Mouse (Mus musculus) liver, embryonic 15.5 days (tissue): ENCODE measurements around the gene Clptm1. TPM values are rescaled to one million over a fixed set of nuclear protein-coding genes. Genes with fewer than 3 reads are reported as not detected.
A peak's percentile ranks its signal among the peaks of the same experiment; 100 is the strongest.
"Not testable (repeated sequence)": the region's sequence is repeated elsewhere in the genome, so short reads cannot be mapped to it uniquely, and the experiment has no call there.

ENCODE experiments used
- ATAC-seq: fragments of 200-750 bp; cut with Nextera tagmentation; 2 replicates; pipeline ENCODE4 v1.8.0; 2017; ENCODE audit warnings: moderate number of reproducible peaks, mild to moderate bottlenecking, moderate library complexity; ENCODE audit not compliant: insufficient read depth
- H3K27ac ChIP-seq: fragments of 300-500 bp; sonication (generic); replicated peaks from 2 replicates; pipeline ENCODE4 v1.5.1; 2015; ENCODE audit warnings: mild to moderate bottlenecking, inconsistent platforms
- H3K27me3 ChIP-seq: fragments of 300-500 bp; sonication (generic); 2 replicates; pipeline ENCODE4 v1.6.1; 2015; ENCODE audit warnings: mild to moderate bottlenecking, inconsistent platforms
- H3K36me3 ChIP-seq: fragments of 300-500 bp; sonication (generic); replicated peaks from 2 replicates; pipeline ENCODE4 v1.6.1; 2015; ENCODE audit warnings: moderate library complexity, mild to moderate bottlenecking, inconsistent platforms
- H3K4me1 ChIP-seq: fragments of 300-500 bp; sonication (generic); replicated peaks from 2 replicates; pipeline ENCODE4 v1.6.1; 2015; ENCODE audit warnings: inconsistent platforms
- H3K4me2 ChIP-seq: fragments of 300-500 bp; sonication (generic); 2 replicates; pipeline ENCODE4 v1.6.1; 2015; ENCODE audit warnings: moderate library complexity, mild to moderate bottlenecking, inconsistent platforms
- H3K4me3 ChIP-seq: fragments of 300-500 bp; sonication (generic); replicated peaks from 2 replicates; pipeline ENCODE4 v1.5.1; 2015; ENCODE audit warnings: mild to moderate bottlenecking, inconsistent platforms
- H3K9ac ChIP-seq: fragments of 300-500 bp; sonication (generic); 2 replicates; pipeline ENCODE4 v1.6.1; 2015; ENCODE audit warnings: moderate library complexity, mild to moderate bottlenecking, inconsistent platforms
- H3K9me3 ChIP-seq: fragments of 300-500 bp; sonication (generic); replicated peaks from 2 replicates; pipeline ENCODE4 v1.6.1; 2016; ENCODE audit warnings: inconsistent platforms
- WGBS: fragments of 180-500 bp; shearing (Covaris S2); methylation state at CpG from one replicate; pipeline ENCODE4 v1.1.7; 2015; ENCODE audit warnings: mixed read lengths; ENCODE audit not compliant: insufficient replicate concordance; 5-methylcytosine and 5-hydroxymethylcytosine counted together
- polyA plus RNA-seq: library from polyadenylated mRNA; unstranded; fragments of >200 nt; fragmentation: Nextera tagmentation; extraction: Ambion mirVana; gene quantifications from 2 replicates; pipeline ENCODE4 v1.2.1, GENCODE M21; 2015

Clptm1 gene
- polyA plus RNA-seq, 1 experiment from 2014 or later, result 48.3 TPM

DNA sequence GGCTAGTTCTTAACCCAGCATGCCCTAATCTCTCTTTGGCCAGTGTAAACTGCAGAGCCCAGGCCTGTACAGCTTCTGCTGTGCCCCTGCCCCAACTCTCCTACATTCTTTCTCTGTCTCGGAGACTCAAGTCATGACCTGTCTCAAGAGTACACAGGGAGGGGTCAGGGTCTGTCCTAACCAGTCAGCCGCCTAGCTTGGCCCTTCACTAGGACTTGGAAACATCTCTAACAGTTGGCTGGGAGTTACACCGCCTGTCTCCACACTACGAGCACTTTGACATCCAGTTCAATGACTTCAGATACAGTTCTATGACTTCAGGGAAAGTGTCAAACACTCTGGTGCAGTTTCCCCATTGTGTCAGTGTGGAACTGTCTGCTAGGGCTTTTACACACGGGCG is 26.6 kb upstream of the Clptm1 start:
- H3K9ac ChIP-seq, result no peak overlapping the region
- no peaks in the 10 kb centered on the region for H3K27me3 ChIP-seq
- H3K36me3 ChIP-seq, result peaks cover 5% of the 10 kb centered on the region; the same call in 1 of the 2 replicates
- peaks cover 59% of the 10 kb centered on the region for H3K4me1 ChIP-seq
- H3K27ac ChIP-seq, result peak overlapping the region; percentile 83
- H3K9me3 ChIP-seq, result no peaks in the 10 kb centered on the region
- H3K4me3 ChIP-seq, result peak overlapping the region; percentile 38
- peak overlapping the region; percentile 50 for H3K4me2 ChIP-seq
- 70% methylated on average over 6 of the region's 6 CpGs for WGBS
- ATAC-seq, result no peak

DNA sequence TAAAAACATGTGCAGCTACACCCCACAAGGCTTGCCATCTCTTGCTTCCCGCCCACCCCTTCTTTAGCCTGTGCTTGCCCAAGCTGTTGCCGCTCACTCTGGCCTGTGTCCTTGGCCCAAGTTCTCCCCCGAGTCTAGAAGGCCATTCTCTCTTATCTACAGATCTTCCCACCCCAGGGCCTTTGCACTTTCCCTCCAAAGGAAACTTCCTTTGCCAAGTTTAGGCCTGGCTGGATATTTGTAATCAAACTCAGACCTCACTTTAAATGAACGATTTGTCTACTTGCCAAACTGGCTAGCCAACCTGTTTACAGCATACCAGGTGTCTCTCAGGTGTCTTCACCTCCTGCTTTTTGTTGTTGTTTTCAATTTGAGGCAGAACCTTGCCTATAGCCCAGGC is 26.0 kb upstream of the Clptm1 start:
- peak overlapping the region; percentile 50; the same call in 1 of the 2 replicates for H3K4me2 ChIP-seq
- no peaks in the 10 kb centered on the region for H3K27me3 ChIP-seq
- H3K4me3 ChIP-seq, result no peak overlapping the region
- peaks cover 54% of the 10 kb centered on the region for H3K4me1 ChIP-seq
- no peak overlapping the region for H3K27ac ChIP-seq
- no peaks in the 10 kb centered on the region for H3K9me3 ChIP-seq
- WGBS, result 60% methylated on average over 4 of the region's 4 CpGs
- no peaks in the 10 kb centered on the region for H3K36me3 ChIP-seq
- H3K9ac ChIP-seq, result no peak overlapping the region
- no peak for ATAC-seq

- WGBS, result 66% methylated on average over 2 of the region's 2 CpGs
- no peaks in the 10 kb centered on the region for H3K36me3 ChIP-seq
- no peak overlapping the region for H3K9ac ChIP-seq
- H3K9me3 ChIP-seq, result no peaks in the 10 kb centered on the region
- H3K27me3 ChIP-seq, result no peaks in the 10 kb centered on the region
- no peak overlapping the region for H3K4me3 ChIP-seq
- H3K4me2 ChIP-seq, result no peak overlapping the region
- peaks cover 49% of the 10 kb centered on the region for H3K4me1 ChIP-seq
- H3K27ac ChIP-seq, result no peak overlapping the region
- no peak for ATAC-seq
Observed at GRCm38 (mm10) chr7:19688611-19689010, 23.8 kb upstream of the Clptm1 start.

- Histone ChIP-seq H3K9me3 (no peaks in the 10 kb centered on the region), H3K9ac (no peak overlapping the region), H3K4me2 (no peak overlapping the region), H3K36me3 (no peaks in the 10 kb centered on the region), H3K27ac (no peak overlapping the region), H3K27me3 (no peaks in the 10 kb centered on the region), H3K4me1 (peaks cover 46% of the 10 kb centered on the region), H3K4me3 (no peak overlapping the region)
- no peak for ATAC-seq
- 83% methylated on average over 10 of the region's 10 CpGs for WGBS
Observed at GRCm38 (mm10) chr7:19688101-19688500, 23.3 kb upstream of the Clptm1 start.

- H3K4me1 ChIP-seq, result peaks cover 41% of the 10 kb centered on the region
- H3K4me3 ChIP-seq, H3K4me2 ChIP-seq, H3K9me3 ChIP-seq, H3K36me3 ChIP-seq, H3K9ac ChIP-seq, H3K27me3 ChIP-seq: not testable (repeated sequence)
- peak overlapping the region; percentile 77 for H3K27ac ChIP-seq
- 27% methylated on average over 8 of the region's 8 CpGs for WGBS
- peak; percentile 49 for ATAC-seq
Observed at GRCm38 (mm10) chr7:19686927-19687583, 22.2 kb upstream of the Clptm1 start.

GRCm38 (mm10) chr7:19686521-19686920 is 21.7 kb upstream of the Clptm1 start:
- 59% methylated on average over 6 of the region's 6 CpGs for WGBS

GRCm38 (mm10) chr7:19685374-19685773 is 20.5 kb upstream of the Clptm1 start:
- no peak overlapping the region for H3K4me3 ChIP-seq
- peak; percentile 62 for ATAC-seq
- peaks cover 46% of the 10 kb centered on the region for H3K4me1 ChIP-seq
- no peaks in the 10 kb centered on the region for H3K27me3 ChIP-seq
- peak overlapping the region; percentile 33; the same call in 1 of the 2 replicates for H3K4me2 ChIP-seq
- 51% methylated on average over 4 of the region's 4 CpGs for WGBS
- no peaks in the 10 kb centered on the region for H3K36me3 ChIP-seq
- H3K9me3 ChIP-seq, result no peaks in the 10 kb centered on the region
- peak overlapping the region; percentile 77 for H3K27ac ChIP-seq
- H3K9ac ChIP-seq, result no peak overlapping the region

More at GRCm38 (mm10) chr7:19686521-19686920, 21.7 kb upstream of the Clptm1 start:
- Histone ChIP-seq H3K4me1 (peaks cover 44% of the 10 kb centered on the region), H3K27me3 (no peaks in the 10 kb centered on the region), H3K4me2 (no peak overlapping the region), H3K36me3 (no peaks in the 10 kb centered on the region), H3K27ac (peak overlapping the region; percentile 77), H3K4me3 (no peak overlapping the region), H3K9ac (no peak overlapping the region), H3K9me3 (no peaks in the 10 kb centered on the region)
- peak; percentile 60 for ATAC-seq

- H3K9ac ChIP-seq, result no peak overlapping the region
- no peaks in the 10 kb centered on the region for H3K27me3 ChIP-seq
- 60% methylated on average over 6 of the region's 6 CpGs for WGBS
- no peaks in the 10 kb centered on the region for H3K36me3 ChIP-seq
- no peaks in the 10 kb centered on the region for H3K9me3 ChIP-seq
- no peak overlapping the region for H3K4me3 ChIP-seq
- H3K27ac ChIP-seq, result peak overlapping the region; percentile 41
- peaks cover 46% of the 10 kb centered on the region for H3K4me1 ChIP-seq
- no peak overlapping the region for H3K4me2 ChIP-seq
- no peak for ATAC-seq
Observed at GRCm38 (mm10) chr7:19683771-19684201, 19.0 kb upstream of the Clptm1 start.

- Histone ChIP-seq H3K9ac (no peak overlapping the region), H3K36me3 (no peaks in the 10 kb centered on the region), H3K4me2 (no peak overlapping the region), H3K27ac (peak overlapping the region; percentile 29; the same call in 1 of the 2 replicates), H3K4me1 (peaks cover 49% of the 10 kb centered on the region), H3K27me3 (no peaks in the 10 kb centered on the region), H3K9me3 (no peaks in the 10 kb centered on the region), H3K4me3 (no peak overlapping the region)
- no peak for ATAC-seq
- WGBS, result 65% methylated on average over 3 of the region's 3 CpGs
Observed at GRCm38 (mm10) chr7:19682979-19683378, 18.1 kb upstream of the Clptm1 start.

DNA sequence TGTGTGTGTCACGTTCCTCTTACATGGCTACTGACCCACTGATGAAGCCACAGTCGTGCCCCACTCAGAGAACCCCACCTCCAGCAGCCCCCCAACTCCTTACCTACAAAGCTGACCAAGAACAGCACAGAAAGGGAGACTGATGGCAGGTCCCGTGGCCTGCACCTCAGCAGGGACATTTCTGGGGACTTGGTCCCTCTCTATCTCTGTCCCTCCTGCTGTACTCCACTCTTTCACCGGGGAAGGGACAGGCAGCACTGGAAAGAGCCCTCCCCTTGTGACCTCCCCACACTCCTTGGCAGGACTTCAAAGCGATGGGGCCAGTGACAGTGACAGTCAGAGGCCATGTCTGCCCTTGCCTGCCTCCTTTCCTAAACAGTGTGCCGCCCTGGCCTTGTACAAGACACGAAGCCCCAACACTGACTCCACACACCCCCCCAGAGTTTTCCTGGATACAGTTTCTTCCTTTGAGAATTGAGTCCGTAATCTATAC is 16.4 kb upstream of the Clptm1 start, which contains the start of the genes Gm44805 and Apoc4:
TSS of gene Gm44805 (minus strand) at position 222 of the 493 bp plus-strand sequence.
TSS of gene Apoc4 (minus strand) at position 278 of the 493 bp plus-strand sequence.
- Histone ChIP-seq H3K4me2 (peak within 1 kb of the TSS; percentile 38), H3K9ac (0 out of 2 replicates have a peak within 1 kb of the TSS, but pooled peaks have one; percentile 25), H3K4me3 (peak within 1 kb of the TSS; percentile 35), H3K27me3 (no peaks in the 10 kb centered on the region), H3K27ac (peak within 1 kb of the TSS; percentile 78), H3K4me1 (peaks cover 45% of the 10 kb centered on the region), H3K36me3 (no peaks in the 10 kb centered on the region), H3K9me3 (no peaks in the 10 kb centered on the region)
- ATAC-seq, result peak; percentile 32; the same call in 1 of the 2 replicates
- WGBS, result 59% methylated on average over 8 of the region's 8 CpGs

- Histone ChIP-seq H3K4me1 (peaks cover 45% of the 10 kb centered on the region), H3K9ac (0 out of 2 replicates have a peak overlapping the region, but pooled peaks have one; percentile 25), H3K27me3 (no peaks in the 10 kb centered on the region), H3K36me3 (no peaks in the 10 kb centered on the region), H3K27ac (peak overlapping the region; percentile 78), H3K9me3 (no peaks in the 10 kb centered on the region), H3K4me3 (peak overlapping the region; percentile 35), H3K4me2 (peak overlapping the region; percentile 38; the same call in 1 of the 2 replicates)
- ATAC-seq, result 0 out of 2 replicates have a peak, but pooled peaks have one; percentile 7
- 56% methylated on average over 2 of the region's 2 CpGs for WGBS
Observed at GRCm38 (mm10) chr7:19680702-19681101, 15.9 kb upstream of the Clptm1 start.
